Mouse (Mus musculus): Measurements from ENCODE around the gene Ankrd13b. TPM values are rescaled to one million over a fixed set of nuclear protein-coding genes. Genes with fewer than 3 reads are reported as not detected.
"Not testable (repeated sequence)": the region's sequence is repeated elsewhere in the genome, so short reads cannot be mapped to it uniquely, and the experiment has no call there.

Gene Ankrd13b
- polyA plus RNA-seq (2015; fragmentation: Nextera tagmentation; extraction: Ambion mirVana), result 37.3 and 41.8 TPM in 2 replicates

DNA sequence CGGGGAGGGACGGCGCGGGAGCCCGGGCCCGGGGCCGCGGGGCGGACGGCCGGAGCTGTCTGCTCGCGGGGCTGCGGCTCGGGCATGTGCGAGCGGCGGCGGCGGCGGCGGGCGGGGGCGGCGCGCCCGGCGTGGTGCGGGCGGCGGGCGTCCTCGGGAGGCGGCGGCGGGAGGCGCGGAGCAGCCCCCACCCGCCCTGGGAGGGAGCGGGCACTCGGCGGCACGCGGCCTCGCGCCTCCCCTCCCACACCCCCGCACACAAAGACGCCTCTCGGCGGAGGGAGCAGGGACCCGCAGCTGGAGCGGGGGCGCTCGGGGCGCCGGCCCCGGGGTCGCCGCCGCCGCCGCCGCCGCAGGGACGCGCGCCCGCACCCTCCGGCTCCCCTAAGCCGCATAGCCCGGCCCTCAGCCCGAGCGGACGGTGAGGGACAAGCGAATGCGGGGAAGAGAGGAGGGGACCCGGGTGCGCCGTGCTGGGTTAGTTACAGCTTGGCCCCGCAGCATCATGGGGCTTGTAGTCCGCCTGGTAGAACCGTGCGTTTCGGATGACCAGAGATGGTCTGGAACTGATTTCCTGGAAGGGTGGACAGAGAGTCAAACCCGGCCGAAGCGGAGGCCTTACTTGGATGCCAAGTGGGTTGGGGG is at the start of gene Ankrd13b:
Gene Ankrd13b (minus strand): TSS at position 88 of the 645 bp plus-strand sequence.
- peak within 1 kb of the TSS; percentile 94 for H3K4me2 ChIP-seq (replicated peaks)
- H3K9me3 ChIP-seq, result no peaks in the 10 kb centered on the region
- no peaks in the 10 kb centered on the region for H3K36me3 ChIP-seq
- peak; percentile 65 for ATAC-seq (replicated peaks)
- H3K27me3 ChIP-seq, result no peaks in the 10 kb centered on the region
- H3K4me3 ChIP-seq, result peak within 1 kb of the TSS; percentile 93
- peak within 1 kb of the TSS; percentile 92 for H3K27ac ChIP-seq (replicated peaks)
- 1% methylated on average over 58 of the region's 87 CpGs for WGBS
- peaks cover 84% of the 10 kb centered on the region for H3K4me1 ChIP-seq
- H3K9ac ChIP-seq (replicated peaks), result peak within 1 kb of the TSS; percentile 95

DNA sequence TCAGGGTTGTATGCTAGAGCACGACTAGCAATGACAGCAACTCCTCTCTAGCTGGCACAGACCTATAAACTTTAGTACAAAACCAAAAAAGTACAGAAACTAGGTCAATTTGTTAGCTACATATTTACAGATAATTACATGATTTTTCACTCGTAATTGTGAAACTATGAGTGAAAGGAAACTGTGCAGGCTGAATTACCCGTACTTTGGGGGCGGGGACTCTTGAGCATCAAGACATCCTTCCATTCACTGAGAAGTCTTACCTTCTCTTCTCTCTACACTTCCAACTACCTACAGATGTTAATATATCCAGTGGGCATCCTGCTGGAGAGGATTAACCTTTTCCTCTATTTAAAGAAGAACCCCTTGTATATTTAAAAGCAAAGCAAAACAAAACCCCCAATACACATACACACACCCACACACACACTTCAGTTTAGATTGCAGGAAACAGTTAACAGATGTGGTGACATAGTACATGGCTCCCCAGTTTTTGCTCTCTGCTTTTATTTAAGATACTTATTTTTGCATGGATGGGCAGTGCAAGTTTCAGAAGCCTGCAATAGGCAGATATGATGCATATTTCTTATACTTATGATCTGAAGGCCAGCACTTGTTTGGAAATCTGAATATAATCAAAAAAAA is 42.8 kb upstream of the Ankrd13b start:
- no peak overlapping the region for H3K4me2 ChIP-seq (replicated peaks)
- ATAC-seq (replicated peaks), result no peak
- 88% methylated on average over 4 of the region's 4 CpGs for WGBS
- no peak overlapping the region for H3K27ac ChIP-seq (replicated peaks)
- H3K4me1 ChIP-seq, result no peaks in the 10 kb centered on the region
- no peak overlapping the region for H3K4me3 ChIP-seq
- no peak overlapping the region for H3K9ac ChIP-seq (replicated peaks)
- H3K36me3 ChIP-seq, result peaks cover 23% of the 10 kb centered on the region
- H3K9me3 ChIP-seq, result no peaks in the 10 kb centered on the region
- no peaks in the 10 kb centered on the region for H3K27me3 ChIP-seq

DNA sequence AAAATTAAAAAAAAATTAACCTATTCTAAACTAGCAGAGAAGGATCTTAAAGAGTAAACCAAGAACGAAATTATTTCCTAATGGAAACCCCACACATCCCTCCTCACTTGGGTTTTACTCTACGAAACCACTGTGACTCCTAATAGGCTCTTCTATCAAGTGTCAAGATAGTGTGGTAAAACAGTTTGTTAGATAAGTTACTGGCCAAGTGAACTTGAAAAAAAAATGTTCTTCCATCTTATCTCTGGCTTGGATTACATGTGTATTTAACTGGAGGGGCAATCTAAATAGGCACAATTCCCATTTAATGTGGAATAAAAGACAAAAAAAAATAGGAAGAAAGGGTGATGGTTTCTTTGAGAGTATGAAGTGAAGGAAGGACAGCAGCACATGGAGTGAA is 41.4 kb upstream of the Ankrd13b start:
- no peak for ATAC-seq (replicated peaks)
- H3K27me3 ChIP-seq, result no peaks in the 10 kb centered on the region
- H3K27ac ChIP-seq (replicated peaks), result no peak overlapping the region
- H3K9me3 ChIP-seq, result no peaks in the 10 kb centered on the region
- 94% methylated on average over 2 of the region's 2 CpGs for WGBS
- peaks cover 11% of the 10 kb centered on the region for H3K36me3 ChIP-seq
- no peak overlapping the region for H3K4me2 ChIP-seq (replicated peaks)
- H3K4me3 ChIP-seq, result no peak overlapping the region
- no peak overlapping the region for H3K9ac ChIP-seq (replicated peaks)
- H3K4me1 ChIP-seq, result no peaks in the 10 kb centered on the region

DNA sequence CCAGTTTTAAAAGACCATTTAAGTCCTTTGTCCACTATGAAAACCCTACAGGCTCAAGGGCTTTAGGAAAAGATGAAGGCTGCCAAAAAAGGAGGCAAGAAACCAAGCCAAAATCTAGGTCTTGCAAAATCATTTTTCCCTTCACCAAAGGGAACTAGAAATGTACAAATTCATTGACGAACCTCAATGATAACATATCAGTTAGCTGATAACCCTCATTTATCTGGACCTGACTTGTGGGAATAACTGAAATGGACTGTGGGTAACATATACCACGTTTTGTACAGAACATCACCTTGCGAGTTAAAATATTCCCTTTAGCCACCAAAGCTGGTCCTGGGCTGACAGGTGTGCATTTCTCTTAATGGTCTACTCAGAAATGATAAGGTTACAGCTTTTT is 40.2 kb upstream of the Ankrd13b start:
- Histone ChIP-seq H3K36me3 (peaks cover 4% of the 10 kb centered on the region; the same call in 1 of the 2 replicates), H3K4me3 (no peak overlapping the region), H3K4me2 (replicated peaks) (no peak overlapping the region), H3K9ac (replicated peaks) (no peak overlapping the region), H3K27ac (replicated peaks) (no peak overlapping the region), H3K4me1 (no peaks in the 10 kb centered on the region), H3K9me3 (no peaks in the 10 kb centered on the region), H3K27me3 (no peaks in the 10 kb centered on the region)
- 91% methylated on average over 3 of the region's 3 CpGs for WGBS
- no peak for ATAC-seq (replicated peaks)

DNA sequence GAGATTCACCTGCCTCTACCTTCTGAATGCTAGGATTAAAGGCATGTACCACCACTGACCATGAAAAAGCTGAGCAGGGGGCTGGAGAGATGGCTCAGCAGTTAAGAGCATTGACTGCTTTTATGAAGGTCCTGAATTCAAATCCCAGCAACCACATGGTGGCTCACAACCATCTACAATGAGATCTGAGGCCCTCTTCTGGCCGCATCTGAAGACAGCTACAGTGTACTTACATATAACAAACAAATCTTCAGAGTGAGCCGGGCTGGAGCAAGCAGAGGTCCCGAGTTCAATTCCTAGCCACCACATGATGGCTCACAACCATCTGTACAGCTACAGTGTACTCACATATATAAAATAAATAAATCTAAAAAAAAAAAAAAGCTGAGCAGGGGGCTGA is 38.9 kb upstream of the Ankrd13b start:
- H3K9me3 ChIP-seq; H3K4me2 ChIP-seq (replicated peaks); H3K4me1 ChIP-seq; ATAC-seq (replicated peaks); H3K4me3 ChIP-seq; H3K27ac ChIP-seq (replicated peaks); H3K36me3 ChIP-seq; H3K27me3 ChIP-seq; H3K9ac ChIP-seq (replicated peaks): not testable (repeated sequence)
- WGBS, result 91% methylated on average over 3 of the region's 3 CpGs

DNA sequence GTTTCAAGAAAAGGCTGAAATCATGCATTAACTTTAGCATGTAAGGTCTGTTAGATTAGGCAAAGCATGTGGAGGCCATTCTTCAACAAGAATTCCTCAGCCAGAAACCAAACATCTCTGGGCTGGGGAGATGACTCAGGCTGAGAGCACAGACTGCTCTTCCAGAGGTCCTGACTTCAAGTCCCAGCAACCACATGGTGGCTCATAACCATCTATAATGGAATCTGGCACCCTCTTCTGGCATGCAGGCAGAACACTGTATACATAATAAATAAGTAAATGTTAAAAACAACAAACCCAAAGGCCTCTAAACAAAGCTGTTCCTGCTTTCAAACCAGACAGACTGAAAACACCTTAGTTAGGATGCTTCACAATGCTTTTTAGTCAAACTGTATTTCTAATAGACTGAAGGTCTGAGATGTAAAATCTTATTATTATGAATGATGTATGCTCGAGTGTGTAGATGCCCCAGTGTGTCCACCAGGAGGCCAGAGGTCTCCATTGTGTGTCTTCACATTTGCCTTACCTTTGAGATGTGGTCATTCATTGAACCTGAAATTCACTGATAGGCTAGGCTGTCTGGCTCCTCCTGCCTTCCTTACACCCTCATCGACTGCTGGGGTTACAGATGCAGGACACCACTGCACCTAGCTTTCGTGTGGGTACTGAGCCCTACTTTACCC is 36.5 kb upstream of the Ankrd13b start:
- H3K27ac ChIP-seq (replicated peaks), result no peak overlapping the region
- 81% methylated on average over 3 of the region's 3 CpGs for WGBS
- no peaks in the 10 kb centered on the region for H3K9me3 ChIP-seq
- ATAC-seq (replicated peaks), result no peak
- H3K4me2 ChIP-seq (replicated peaks), result no peak overlapping the region
- H3K36me3 ChIP-seq, result peaks cover 3% of the 10 kb centered on the region; the same call in 1 of the 2 replicates
- 0 out of 2 replicates have a peak, but pooled peaks cover 4% of the 10 kb centered on the region for H3K4me1 ChIP-seq
- no peak overlapping the region for H3K9ac ChIP-seq (replicated peaks)
- H3K4me3 ChIP-seq, result no peak overlapping the region
- H3K27me3 ChIP-seq, result no peaks in the 10 kb centered on the region

DNA sequence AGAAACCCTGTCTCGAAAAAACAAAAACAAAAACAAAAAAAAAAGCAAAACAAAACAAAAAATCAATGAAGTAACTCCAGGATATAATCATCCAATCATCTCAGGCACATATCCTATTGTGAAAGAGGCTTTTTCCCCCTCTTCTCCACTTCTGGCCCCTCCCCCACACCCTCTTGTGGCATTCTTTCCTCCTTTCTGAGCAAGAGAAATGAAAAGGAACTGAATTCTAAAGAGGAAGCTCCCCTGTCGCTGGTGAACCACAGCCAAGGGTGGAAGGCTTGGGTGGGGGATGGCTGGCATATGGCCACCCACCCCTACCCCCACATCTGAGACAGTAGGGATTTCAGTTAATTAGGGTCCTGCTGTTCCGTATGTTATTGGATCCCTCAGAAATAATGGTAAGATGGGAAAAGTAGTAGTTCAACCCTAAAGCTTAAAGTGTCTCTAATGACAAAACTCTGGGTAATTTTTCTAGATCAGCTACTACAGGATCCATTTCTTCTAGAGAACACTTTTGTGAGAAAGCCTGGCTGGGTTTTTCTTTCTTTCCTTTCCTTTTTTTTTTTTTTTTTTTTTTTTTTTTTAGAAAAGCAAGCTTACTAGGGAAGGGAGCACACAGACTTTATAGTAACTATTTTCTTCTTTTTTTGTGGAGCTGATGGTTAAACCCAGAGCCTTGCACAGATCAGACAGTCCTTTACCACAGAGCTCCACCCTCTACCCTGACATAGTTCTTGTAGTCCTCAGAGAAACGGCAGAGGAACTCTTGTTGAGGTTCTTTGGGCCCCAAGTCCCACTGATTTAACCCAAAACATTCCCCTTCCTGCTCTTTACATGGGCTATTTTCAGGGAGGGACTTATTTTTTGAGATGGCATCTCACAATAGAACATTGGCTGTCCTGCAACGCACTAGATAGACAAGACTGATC is 31.4 kb upstream of the Ankrd13b start:
- no peak for ATAC-seq (replicated peaks)
- Histone ChIP-seq H3K27me3 (0 out of 2 replicates have a peak, but pooled peaks cover 5% of the 10 kb centered on the region), H3K4me2 (replicated peaks) (no peak overlapping the region), H3K4me1 (peaks cover 9% of the 10 kb centered on the region), H3K36me3 (no peaks in the 10 kb centered on the region), H3K4me3 (no peak overlapping the region), H3K9ac (replicated peaks) (no peak overlapping the region), H3K9me3 (no peaks in the 10 kb centered on the region), H3K27ac (replicated peaks) (no peak overlapping the region)
- WGBS, result 38% methylated on average over 5 of the region's 5 CpGs

DNA sequence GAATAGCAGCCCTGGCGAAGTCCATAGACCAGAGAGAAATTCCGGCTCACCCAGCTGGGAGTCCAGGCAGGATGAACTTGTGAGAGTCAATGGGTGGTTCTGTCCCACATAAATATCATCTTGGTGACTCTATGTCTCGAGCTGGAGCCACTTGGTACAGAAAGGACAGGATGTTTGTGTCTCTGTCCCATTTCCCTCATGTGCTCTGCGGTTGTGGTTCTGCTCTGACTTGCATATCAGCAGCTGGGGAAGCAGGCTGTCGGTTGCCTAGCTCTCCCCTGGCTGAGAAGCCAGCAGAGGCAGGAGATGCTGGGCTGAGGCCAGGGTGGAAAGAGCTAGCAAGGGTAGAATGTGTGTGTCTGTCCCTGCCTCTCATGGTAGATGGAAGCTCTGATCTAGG is 29.6 kb upstream of the Ankrd13b start, which contains the start of gene Gm10392:
Gene Gm10392 (minus strand): TSS at position 156 of the 400 bp plus-strand sequence.
- WGBS, result 79% methylated on average over 5 of the region's 5 CpGs
- no peaks in the 10 kb centered on the region for H3K9me3 ChIP-seq
- ATAC-seq (replicated peaks), result no peak
- H3K4me3 ChIP-seq, result no peak within 1 kb of the TSS
- H3K36me3 ChIP-seq, result no peaks in the 10 kb centered on the region
- no peak within 1 kb of the TSS for H3K4me2 ChIP-seq (replicated peaks)
- peaks cover 27% of the 10 kb centered on the region for H3K4me1 ChIP-seq
- H3K27ac ChIP-seq (replicated peaks), result no peak within 1 kb of the TSS
- no peak within 1 kb of the TSS for H3K9ac ChIP-seq (replicated peaks)
- peaks cover 18% of the 10 kb centered on the region; the same call in 1 of the 2 replicates for H3K27me3 ChIP-seq

DNA sequence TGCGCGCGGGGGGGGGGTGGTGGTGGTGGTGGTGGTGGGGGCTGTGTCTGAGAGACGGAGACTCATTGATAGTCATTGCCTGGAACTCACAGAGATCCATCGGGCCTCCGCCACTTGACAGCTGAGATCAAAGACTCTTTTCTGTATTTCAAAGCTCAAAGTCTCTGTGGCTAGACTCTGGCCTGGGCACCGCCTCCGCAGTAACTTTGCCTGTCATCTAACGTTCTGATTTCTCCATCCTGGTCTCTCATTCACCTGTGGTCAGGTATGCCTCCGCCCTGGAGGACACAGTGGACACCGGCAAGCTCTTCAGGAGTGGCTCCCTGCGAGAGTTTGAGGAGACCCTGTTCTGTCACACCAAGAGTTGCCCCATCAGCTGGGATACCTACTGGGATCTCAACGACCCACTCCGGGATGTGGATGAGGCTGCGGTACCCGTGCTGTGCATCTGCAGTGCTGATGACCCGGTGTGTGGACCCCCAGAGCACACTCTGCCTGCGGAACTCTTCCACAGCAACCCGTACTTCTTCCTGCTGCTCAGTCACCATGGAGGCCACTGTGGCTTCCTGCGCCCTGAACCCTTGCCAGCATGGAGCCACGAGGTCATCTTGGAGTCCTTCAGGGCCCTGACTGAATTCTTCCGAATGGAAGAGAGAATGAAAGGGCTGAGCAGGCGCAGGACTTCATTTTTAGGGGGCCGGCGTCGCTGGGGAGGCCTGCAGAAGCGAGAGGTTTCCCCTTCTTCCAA is 28.7 kb upstream of the Ankrd13b start:
- Histone ChIP-seq H3K9me3 (no peaks in the 10 kb centered on the region), H3K27ac (replicated peaks) (no peak overlapping the region), H3K4me3 (no peak overlapping the region), H3K4me1 (peaks cover 35% of the 10 kb centered on the region), H3K9ac (replicated peaks) (no peak overlapping the region), H3K36me3 (no peaks in the 10 kb centered on the region), H3K4me2 (replicated peaks) (no peak overlapping the region), H3K27me3 (peaks cover 21% of the 10 kb centered on the region; the same call in 1 of the 2 replicates)
- no peak for ATAC-seq (replicated peaks)
- 82% methylated on average over 27 of the region's 27 CpGs for WGBS

DNA sequence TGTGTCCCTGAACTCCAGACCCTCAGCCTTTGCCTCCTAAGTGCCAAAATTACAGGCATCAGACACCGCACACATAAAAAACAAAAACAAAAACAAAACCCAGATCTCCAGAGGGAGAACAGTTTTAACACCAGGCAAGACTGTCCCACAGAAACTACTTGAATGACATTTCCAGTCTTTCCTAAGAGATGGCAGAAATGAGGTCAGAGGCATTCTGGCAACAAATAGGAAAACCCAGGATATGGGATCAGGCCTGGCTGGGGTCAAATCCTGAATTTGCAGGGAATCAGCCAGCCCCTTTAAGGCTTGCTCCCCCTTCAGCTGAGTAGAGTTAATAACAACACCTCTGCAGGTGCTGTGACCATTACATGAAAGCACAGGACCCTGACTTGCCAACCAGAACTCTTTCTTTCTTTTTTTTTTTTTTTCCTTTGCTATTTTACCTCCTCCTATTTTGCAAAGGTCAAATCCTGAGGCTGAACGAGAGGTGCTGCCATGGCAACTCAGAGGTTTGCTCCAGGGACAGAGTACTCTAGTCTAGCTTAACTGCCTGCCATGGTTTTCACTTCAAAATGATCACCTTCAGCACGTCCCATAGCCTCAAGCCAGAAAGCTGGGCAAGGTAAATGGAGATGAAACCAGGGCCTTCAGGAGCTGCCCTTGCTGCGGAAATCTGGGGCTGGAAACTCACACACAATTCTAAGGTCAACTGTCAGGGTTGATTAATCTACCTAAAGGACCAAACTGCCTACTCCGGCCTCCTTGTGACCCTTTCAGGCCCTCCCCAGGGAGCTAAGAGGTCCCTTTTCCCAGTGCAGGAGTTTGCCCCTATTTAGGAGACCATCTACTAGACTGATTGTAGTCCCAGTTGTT is 27.3 kb upstream of the Ankrd13b start:
- peaks cover 42% of the 10 kb centered on the region for H3K4me1 ChIP-seq
- H3K9ac ChIP-seq (replicated peaks), result no peak overlapping the region
- H3K4me2 ChIP-seq (replicated peaks), result no peak overlapping the region
- no peaks in the 10 kb centered on the region for H3K9me3 ChIP-seq
- H3K27ac ChIP-seq (replicated peaks), result no peak overlapping the region
- ATAC-seq (replicated peaks), result no peak
- H3K4me3 ChIP-seq, result no peak overlapping the region
- H3K36me3 ChIP-seq, result no peaks in the 10 kb centered on the region
- 69% methylated on average over 5 of the region's 5 CpGs for WGBS
- peaks cover 21% of the 10 kb centered on the region; the same call in 1 of the 2 replicates for H3K27me3 ChIP-seq
